ENCODE assay signal across 23 mouse cellular contexts in genomic region chr2:152797589-152797988, GRCm38 (mm10). TPM values are rescaled to one million over a fixed set of nuclear protein-coding genes. Genes with fewer than 3 reads are reported as not detected.
DNase-seq lines count a peak whose midpoint lies in the region; ATAC-seq lines count a peak whose summit lies in the region.
"Had no signal": no experiment of that assay in that cellular context is flagged by ENCODE, and none has a peak within 500 bp of the region (broad histone marks: within the 10 kb centered on the region; RNA-seq: fewer than 3 reads in every experiment).

No protein-coding gene starts in this region.

- no peak overlapping the region for H3K9ac ChIP-seq in liver, embryonic 13.5 days
- H3K9ac ChIP-seq: heart, embryonic 15.5 days; hindbrain, embryonic 13.5 days had no signal

- peaks cover 85% of the 10 kb centered on the region for H3K4me1 ChIP-seq in liver, embryonic 13.5 days (replicated peaks)

- no peaks in the 10 kb centered on the region for H3K9me3 ChIP-seq in liver, embryonic 13.5 days (replicated peaks)
- H3K9me3 ChIP-seq: embryonic facial prominence, embryonic 10.5 days; forebrain, embryonic 10.5 days; heart, embryonic 15.5 days; hindbrain, embryonic 13.5 days had no signal

- peak; percentile 39 for ATAC-seq in liver, embryonic 13.5 days (ENCODE audit: low read depth)
- ATAC-seq: forebrain, embryonic 14.5 days; hindbrain, postnatal 0 days had no signal

- DNase-seq in cerebellum, postnatal 25 days: peak; percentile 21 to 44
- no peak for DNase-seq in cerebellum, postnatal 4 days (ENCODE audit: low spot score in 2 of 2)
- no peak for DNase-seq in liver, embryonic 13.5 days
- DNase-seq in liver: no peak
- peak; percentile 57 for DNase-seq in brain, adult 2 months (ENCODE audit: low read depth, low spot score)
- no peak for DNase-seq in retina, embryonic 14.5 days (ENCODE audit: low spot score)
- no peak for DNase-seq in adrenal gland, adult 18-20 months (ENCODE audit: low spot score in 2 of 2)
- DNase-seq: adrenal gland, postnatal 14 days; cerebellum, adult 8-10 months; cerebellum, postnatal 36 days; gastrocnemius, adult 2 months; gastrocnemius, postnatal 25 days; heart, adult 11 months; heart, postnatal 14 days had no signal

- WGBS in liver, embryonic 13.5 days (ENCODE audit: insufficient replicate concordance): 78% methylated on average over 1 of the region's 1 CpGs

- no peak overlapping the region for H3K4me2 ChIP-seq in liver, embryonic 13.5 days
- H3K4me2 ChIP-seq: heart, embryonic 15.5 days; hindbrain, embryonic 13.5 days had no signal

- no peaks in the 10 kb centered on the region for H3K27me3 ChIP-seq in liver, embryonic 13.5 days
- H3K27me3 ChIP-seq: heart, embryonic 15.5 days; hindbrain, embryonic 13.5 days had no signal

- H3K36me3 ChIP-seq in liver, embryonic 13.5 days: peaks cover 3% of the 10 kb centered on the region; the same call in 1 of the 2 replicates
- H3K36me3 ChIP-seq: heart, embryonic 15.5 days had no signal

- H3K27ac ChIP-seq in liver, embryonic 13.5 days: no peak overlapping the region
- H3K27ac ChIP-seq: embryonic facial prominence, embryonic 10.5 days; forebrain, embryonic 10.5 days; gastrocnemius, adult 2 months; heart, embryonic 15.5 days; hindbrain, embryonic 13.5 days; hindbrain, postnatal 0 days had no signal

- no peak overlapping the region for H3K4me3 ChIP-seq in liver, embryonic 13.5 days (replicated peaks)
- H3K4me3 ChIP-seq: embryonic facial prominence, embryonic 10.5 days; erythroblast, embryonic 14.5 days; forebrain, embryonic 10.5 days; gastrocnemius, adult 2 months; heart, embryonic 15.5 days; hindbrain, embryonic 13.5 days had no signal

RNA-seq across cellular contexts. Expression of gene Bcl2l1, which starts 33.9 kb away (rescaled TPM):
- polyA plus RNA-seq in liver, embryonic 13.5 days (2015; fragmentation: Nextera tagmentation; extraction: Ambion mirVana): 148 and 164 TPM in 2 replicates
- total RNA-seq in adrenal gland, adult 18-20 months (2021): 10 to 100 TPM; 63.6 to 73.5 TPM

RNA-seq across cellular contexts. Expression of gene Cox4i2, which starts 43.6 kb away (rescaled TPM):
- 1.1 and 1.2 TPM in 2 replicates for polyA plus RNA-seq in liver, embryonic 13.5 days (2015; fragmentation: Nextera tagmentation; extraction: Ambion mirVana)
- 1 to 10 TPM; 2.5 to 3.8 TPM for total RNA-seq in adrenal gland, adult 18-20 months (2021)
- total RNA-seq: hematopoietic stem cell, adult 5-6 weeks; MEL had no signal
- polyA plus RNA-seq: erythroblast, embryonic 14.5 days had no signal

RNA-seq across cellular contexts. Expression of gene Tpx2, which starts 50.2 kb away (rescaled TPM):
- polyA plus RNA-seq in liver, embryonic 13.5 days (2015; fragmentation: Nextera tagmentation; extraction: Ambion mirVana): 59.8 and 79.4 TPM in 2 replicates
- total RNA-seq in adrenal gland, adult 18-20 months (2021): 1 to 10 TPM; 1.2 to 2.3 TPM

Comparison
In these comparisons a context has a peak if more than half of its experiments do, and no peak if none do; other contexts are left out.
1. DNase-seq: peak in cerebellum, postnatal 25 days (2 of 2) and brain, adult 2 months (single experiment); none in cerebellum, postnatal 4 days (0 of 2), liver, embryonic 13.5 days (single experiment), liver (single experiment), retina, embryonic 14.5 days (single experiment) and adrenal gland, adult 18-20 months (0 of 2).